Mouse (Mus musculus) thymus, adult 2 months (tissue): ENCODE results near the gene Rbbp6.

Source experiments
- CTCF ChIP-seq: fragments of 200-500 bp; IDR thresholded peaks from 2 replicates; pipeline ENCODE4 v1.5.1; 2012; ENCODE audit warnings: mild to moderate bottlenecking, control low read depth, low read length, moderate library complexity, borderline replicate concordance; ENCODE audit not compliant: control insufficient read depth, poor library complexity, insufficient read depth; ENCODE audit errors: extremely low read depth
- POLR2A ChIP-seq: fragments of 200-500 bp; IDR thresholded peaks from 2 replicates; pipeline ENCODE4 v1.6.1; 2012; ENCODE audit warnings: mild to moderate bottlenecking, low read length, control low read depth, moderate library complexity; ENCODE audit not compliant: control insufficient read depth, poor library complexity, insufficient read depth; ENCODE audit errors: extremely low read depth

DNA sequence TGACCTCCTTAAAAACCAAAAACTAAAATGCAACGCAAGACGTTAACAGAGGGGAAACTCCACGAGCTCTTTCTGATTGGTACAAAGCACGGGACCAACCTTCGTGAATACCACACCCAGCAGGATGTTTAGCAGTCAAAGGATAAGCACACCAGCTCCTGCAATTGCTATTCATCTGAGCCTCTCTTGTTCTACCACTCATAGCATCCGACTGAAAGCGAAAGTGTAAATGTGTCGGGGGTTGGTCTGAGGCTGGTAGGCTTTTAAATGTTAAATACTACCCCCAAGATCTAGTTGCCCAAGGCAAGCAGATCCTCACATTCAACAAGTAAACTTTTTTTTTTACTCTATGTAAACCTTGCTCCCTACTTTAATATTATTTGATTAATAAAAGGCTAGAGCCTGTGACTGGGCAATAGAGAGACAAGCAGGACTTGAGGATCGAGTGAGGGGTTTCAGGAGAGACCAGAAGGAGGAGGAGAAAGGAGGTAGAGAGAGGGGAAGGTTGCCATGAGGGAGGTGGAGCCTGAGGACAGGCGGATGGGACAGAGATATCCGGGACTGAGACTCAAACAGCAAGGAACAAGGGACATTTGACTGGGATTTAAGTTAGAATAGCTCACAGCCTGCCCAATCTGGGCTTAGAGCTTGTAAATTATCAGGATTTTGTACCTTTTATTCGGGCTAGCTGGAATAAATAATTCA, 25.0 kb upstream of the Rbbp6 start:
- TF ChIP-seq CTCF (no peak), POLR2A (no peak)
